Mouse (Mus musculus) lung, postnatal 14 days (tissue): Measurements from ENCODE around the gene Dis3l.
"Not testable (repeated sequence)": the region's sequence is repeated elsewhere in the genome, so short reads cannot be mapped to it uniquely, and the experiment has no call there.

Source experiments
- DNase-seq: peaks from one replicate; pipeline ENCODE4 v3.0.0; 2021

Gene Dis3l

GRCm38 (mm10) chr9:64316986-64317385, 24.1 kb downstream of the Dis3l start:
- no peak for DNase-seq

- no peak for DNase-seq
Measured at GRCm38 (mm10) chr9:64314696-64315095, 26.4 kb downstream of the Dis3l start.

GRCm38 (mm10) chr9:64312128-64312527, 29.0 kb downstream of the Dis3l start:
- DNase-seq: no peak

GRCm38 (mm10) chr9:64310996-64311785, 29.9 kb downstream of the Dis3l start:
- DNase-seq: no peak

- DNase-seq: no peak
Measured at GRCm38 (mm10) chr9:64306476-64307312, 34.4 kb downstream of the Dis3l start.

GRCm38 (mm10) chr9:64303086-64303485, 38.0 kb downstream of the Dis3l start:
- DNase-seq: not testable (repeated sequence)

- DNase-seq: no peak
Measured at GRCm38 (mm10) chr9:64282404-64282987, 58.6 kb downstream of the Dis3l start.

- DNase-seq: no peak
Measured at GRCm38 (mm10) chr9:64281781-64282178, 59.3 kb downstream of the Dis3l start.

- peak; percentile 97 for DNase-seq
Measured at GRCm38 (mm10) chr9:64281105-64281780, 59.8 kb downstream of the Dis3l start, which contains the start of gene Tipin. Gene Tipin, plus strand, starts transcription at chr9:64281581.

- no peak for DNase-seq
Measured at GRCm38 (mm10) chr9:64278665-64279310, 62.3 kb downstream of the Dis3l start.

GRCm38 (mm10) chr9:64277706-64278105, 63.4 kb downstream of the Dis3l start:
- peak; percentile 81 for DNase-seq

GRCm38 (mm10) chr9:64274919-64275318, 66.2 kb downstream of the Dis3l start:
- peak; percentile 7 for DNase-seq

GRCm38 (mm10) chr9:64274291-64274690, 66.8 kb downstream of the Dis3l start:
- DNase-seq: no peak

- DNase-seq: no peak
Measured at GRCm38 (mm10) chr9:64273757-64274156, 67.3 kb downstream of the Dis3l start.

GRCm38 (mm10) chr9:64272611-64273010, 68.5 kb downstream of the Dis3l start:
- DNase-seq: peak; percentile 61

GRCm38 (mm10) chr9:64271249-64271648, 69.8 kb downstream of the Dis3l start:
- no peak for DNase-seq

- DNase-seq: not testable (repeated sequence)
Measured at GRCm38 (mm10) chr9:64268836-64269235, 72.3 kb downstream of the Dis3l start.

- DNase-seq: no peak
Measured at GRCm38 (mm10) chr9:64268196-64268595, 72.9 kb downstream of the Dis3l start.

GRCm38 (mm10) chr9:64267231-64267630, 73.9 kb downstream of the Dis3l start:
- DNase-seq: no peak

GRCm38 (mm10) chr9:64264813-64265212, 76.3 kb downstream of the Dis3l start:
- no peak for DNase-seq

GRCm38 (mm10) chr9:64261023-64261422, 80.1 kb downstream of the Dis3l start:
- DNase-seq: no peak

- peak; percentile 19 for DNase-seq
Measured at GRCm38 (mm10) chr9:64259906-64260305, 81.2 kb downstream of the Dis3l start.
